Mouse (Mus musculus): Measurements from ENCODE around the gene Timm8a2. TPM values are rescaled to one million over a fixed set of nuclear protein-coding genes. Genes with fewer than 3 reads are reported as not detected.
A peak's percentile ranks its signal among the peaks of the same experiment; 100 is the strongest.

Gene Timm8a2
- not detected for total RNA-seq (2021)
- long read RNA-seq, experiment 1: 0 reads
- long read RNA-seq, experiment 2: 0 reads

GRCm38 (mm10) chr14:122034451-122034850, at the start of gene Timm8a2:
Timm8a2 (plus strand) TSS chr14:122034674.
- DNase-seq (ENCODE audit: low spot score in 2 of 2): no peak

GRCm38 (mm10) chr14:121985477-121985876, 49.0 kb upstream of the Timm8a2 start:
- DNase-seq (ENCODE audit: low spot score in 2 of 2): no peak

DNA sequence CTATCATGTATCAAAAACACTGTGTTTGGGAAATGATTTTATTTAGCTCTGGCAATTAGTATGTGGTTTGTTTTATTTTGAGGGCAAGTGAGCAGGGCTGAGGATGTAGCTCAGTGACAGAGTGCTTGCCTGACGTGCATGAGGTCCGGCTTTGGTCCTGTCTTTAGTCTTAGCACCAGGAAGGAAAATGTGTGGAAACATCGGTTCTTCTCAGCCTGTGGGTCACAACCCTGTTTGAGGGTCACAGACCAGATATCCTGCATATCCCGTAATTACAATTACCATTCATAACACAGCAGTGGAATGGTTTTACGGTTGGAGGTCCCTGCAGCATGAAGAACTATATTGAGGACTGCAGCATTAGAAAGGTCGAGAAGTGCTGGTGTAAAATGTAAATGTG, 48.4 kb upstream of the Timm8a2 start:
- DNase-seq (ENCODE audit: low spot score in 2 of 2): no peak

DNA sequence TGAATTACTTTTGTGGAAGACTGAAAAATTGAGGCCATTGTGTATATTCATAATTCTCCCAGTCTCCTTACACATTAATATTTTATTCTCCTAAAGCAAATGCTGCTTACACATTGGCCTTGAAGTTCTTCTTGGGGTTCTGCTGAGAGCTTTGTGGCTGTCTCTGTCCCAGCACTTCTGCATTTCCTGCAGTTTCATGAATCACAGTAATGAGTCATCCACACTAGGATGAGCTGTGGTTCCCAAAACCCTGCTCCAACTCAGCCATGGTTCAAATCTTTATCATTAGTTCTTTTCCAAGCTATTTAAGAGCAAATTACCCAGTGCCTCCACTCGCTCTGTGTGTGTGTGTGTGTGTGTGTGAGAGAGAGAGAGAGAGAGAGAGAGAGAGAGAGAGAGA, 47.2 kb upstream of the Timm8a2 start:
- no peak for DNase-seq (ENCODE audit: low spot score in 2 of 2)

GRCm38 (mm10) chr14:121987691-121988090, 46.8 kb upstream of the Timm8a2 start:
- DNase-seq (ENCODE audit: low spot score in 2 of 2): no peak

GRCm38 (mm10) chr14:121989331-121989730, 45.1 kb upstream of the Timm8a2 start:
- DNase-seq (ENCODE audit: low spot score in 2 of 2): no peak

GRCm38 (mm10) chr14:121989869-121990268, 44.6 kb upstream of the Timm8a2 start:
- no peak for DNase-seq (ENCODE audit: low spot score in 2 of 2)

GRCm38 (mm10) chr14:121990897-121991296, 43.6 kb upstream of the Timm8a2 start:
- no peak for DNase-seq (ENCODE audit: low spot score in 2 of 2)

DNA sequence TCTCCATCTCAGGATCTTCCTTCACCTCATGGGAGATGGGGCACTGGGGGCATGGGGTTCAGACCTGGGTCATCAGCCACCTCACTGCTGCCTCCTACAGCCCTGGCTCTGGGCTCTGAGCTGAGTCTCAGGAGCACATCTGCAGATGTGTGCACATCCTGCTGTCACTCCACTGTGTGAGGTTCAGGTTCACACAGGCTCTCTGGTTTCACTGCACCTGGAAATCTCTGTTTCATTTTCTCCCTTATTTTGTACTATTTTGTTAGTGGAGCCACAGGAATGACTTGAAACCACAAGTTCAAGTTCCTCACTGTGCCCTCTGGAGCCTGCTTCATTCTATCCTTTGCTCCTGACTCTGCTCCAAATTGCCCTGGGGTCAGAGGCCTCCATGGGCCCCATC, 42.6 kb upstream of the Timm8a2 start:
- no peak for DNase-seq (ENCODE audit: low spot score in 2 of 2)

DNA sequence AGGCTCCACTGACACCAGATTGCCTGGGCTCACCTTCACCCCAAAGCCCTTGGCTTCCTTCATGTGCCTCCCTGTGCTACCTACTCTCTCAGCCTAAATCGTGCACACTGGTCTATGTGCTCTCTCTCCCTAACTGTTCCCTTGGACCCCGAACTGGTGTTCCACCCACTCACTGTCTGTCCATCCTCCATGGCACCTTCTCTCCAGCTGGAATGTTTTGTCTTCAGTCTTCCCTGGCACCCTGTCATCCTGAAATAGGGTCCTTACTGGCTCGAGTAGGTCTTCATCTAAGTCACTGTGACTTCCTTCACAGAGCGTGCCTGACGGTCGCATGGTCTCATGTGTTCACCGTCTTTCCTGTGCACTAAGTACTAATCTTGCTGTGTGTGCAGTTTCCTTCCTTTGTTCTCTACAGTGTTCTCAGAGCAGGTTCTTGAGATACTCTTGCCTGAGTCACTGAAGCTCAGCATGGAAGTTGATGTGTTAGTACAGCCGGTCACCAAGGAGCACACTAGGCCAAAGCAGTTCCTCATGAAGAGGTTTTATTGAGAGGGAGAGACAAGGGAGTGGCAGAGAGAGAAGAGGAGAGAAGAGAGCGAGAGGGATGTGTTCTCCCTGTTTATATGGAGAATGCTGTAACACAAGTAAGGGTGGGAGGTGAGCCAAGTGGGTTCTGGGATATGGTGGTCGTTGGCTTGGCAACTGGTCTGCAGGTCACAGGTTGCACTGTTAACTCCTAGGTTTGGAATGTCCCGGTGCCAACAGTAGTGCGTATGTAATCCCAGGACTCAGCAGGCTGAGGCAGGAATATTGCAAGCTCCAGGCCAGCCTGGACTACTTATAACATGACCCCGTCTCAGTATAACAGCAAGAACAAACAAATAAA, 41.8 kb upstream of the Timm8a2 start:
- DNase-seq (ENCODE audit: low spot score in 2 of 2): no peak

- DNase-seq (ENCODE audit: low spot score in 2 of 2): no peak
Observed at GRCm38 (mm10) chr14:121993616-121994015, 40.9 kb upstream of the Timm8a2 start.

DNA sequence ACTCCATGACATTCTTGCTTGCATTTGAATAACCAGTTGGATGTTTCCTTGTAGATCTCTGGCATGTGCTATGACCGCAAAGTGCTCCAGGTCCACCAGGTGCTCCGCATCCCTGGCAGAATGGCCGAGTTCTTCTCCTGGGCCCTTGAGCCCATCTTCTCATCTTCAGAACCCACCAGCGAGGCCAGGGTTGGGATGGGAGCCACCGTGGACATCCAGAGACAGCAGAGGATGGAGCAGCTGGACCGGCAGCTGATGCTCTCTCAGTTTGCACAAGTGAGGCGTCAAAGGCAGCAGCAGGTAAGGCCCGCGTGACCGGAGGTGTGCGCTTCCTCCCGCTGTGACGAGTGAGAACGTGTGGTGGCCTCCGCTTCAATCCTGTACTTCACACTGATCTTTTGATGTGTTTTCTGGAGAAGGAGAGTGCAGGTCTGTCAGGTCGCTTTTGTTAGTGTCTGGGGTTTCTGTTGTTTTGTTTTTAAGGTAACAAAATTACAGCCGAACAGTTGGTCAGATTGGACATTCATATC, 40.2 kb upstream of the Timm8a2 start:
- no peak for DNase-seq (ENCODE audit: low spot score in 2 of 2)

GRCm38 (mm10) chr14:121994846-121995556, 39.5 kb upstream of the Timm8a2 start:
- no peak for DNase-seq (ENCODE audit: low spot score in 2 of 2)

DNA sequence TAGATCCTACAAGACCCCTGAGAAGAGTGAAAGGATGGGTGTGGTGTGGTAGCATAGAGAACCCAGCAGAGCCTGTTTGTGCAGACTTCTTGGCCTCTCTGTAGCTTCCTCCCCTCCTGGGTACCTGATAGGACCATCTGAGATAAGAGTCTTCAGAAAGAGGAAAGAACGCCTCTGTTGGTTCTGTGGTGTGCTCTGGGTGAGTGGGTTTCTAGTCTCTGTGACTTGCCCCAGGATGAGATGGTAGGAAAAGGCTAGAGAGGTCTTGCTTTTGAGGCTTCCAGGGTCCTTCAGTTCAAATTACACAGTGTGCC, 39.0 kb upstream of the Timm8a2 start:
- DNase-seq (ENCODE audit: low spot score in 2 of 2): no peak

DNA sequence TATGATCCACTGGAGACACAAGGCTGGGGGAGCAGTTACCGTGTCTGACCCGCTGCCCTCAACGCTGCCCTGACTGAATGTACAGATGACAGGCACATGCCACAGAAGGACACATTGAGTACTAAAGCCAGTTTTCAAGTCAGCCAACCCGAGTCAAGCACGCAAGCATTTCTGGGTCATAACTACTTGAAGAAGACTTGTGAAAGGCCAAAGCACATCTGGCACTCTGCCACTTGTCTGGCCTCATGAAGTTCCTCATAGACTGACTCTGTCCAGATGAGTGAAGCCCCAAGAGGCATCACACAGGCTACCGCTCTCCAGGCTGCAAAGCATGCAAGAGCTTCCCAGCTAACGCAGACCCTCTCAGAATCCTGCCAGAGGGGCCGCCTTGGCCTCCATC, 37.7 kb upstream of the Timm8a2 start:
- peak in 1 of 2 experiments; percentile 68 for DNase-seq (ENCODE audit: low spot score in 2 of 2)

GRCm38 (mm10) chr14:121999455-121999854, 35.0 kb upstream of the Timm8a2 start:
- no peak for DNase-seq (ENCODE audit: low spot score in 2 of 2)

- no peak for DNase-seq (ENCODE audit: low spot score in 2 of 2)
Observed at GRCm38 (mm10) chr14:122000346-122001105, 33.9 kb upstream of the Timm8a2 start.

- no peak for DNase-seq (ENCODE audit: low spot score in 2 of 2)
Observed at GRCm38 (mm10) chr14:122002224-122002623, 32.2 kb upstream of the Timm8a2 start.

- DNase-seq (ENCODE audit: low spot score in 2 of 2): no peak
Observed at GRCm38 (mm10) chr14:122003812-122004211, 30.7 kb upstream of the Timm8a2 start.

- DNase-seq (ENCODE audit: low spot score in 2 of 2): no peak
Observed at GRCm38 (mm10) chr14:122008261-122008660, 26.2 kb upstream of the Timm8a2 start.

- DNase-seq (ENCODE audit: low spot score in 2 of 2): no peak
Observed at GRCm38 (mm10) chr14:122009502-122009901, 25.0 kb upstream of the Timm8a2 start.
